In the genomic region with DNA sequence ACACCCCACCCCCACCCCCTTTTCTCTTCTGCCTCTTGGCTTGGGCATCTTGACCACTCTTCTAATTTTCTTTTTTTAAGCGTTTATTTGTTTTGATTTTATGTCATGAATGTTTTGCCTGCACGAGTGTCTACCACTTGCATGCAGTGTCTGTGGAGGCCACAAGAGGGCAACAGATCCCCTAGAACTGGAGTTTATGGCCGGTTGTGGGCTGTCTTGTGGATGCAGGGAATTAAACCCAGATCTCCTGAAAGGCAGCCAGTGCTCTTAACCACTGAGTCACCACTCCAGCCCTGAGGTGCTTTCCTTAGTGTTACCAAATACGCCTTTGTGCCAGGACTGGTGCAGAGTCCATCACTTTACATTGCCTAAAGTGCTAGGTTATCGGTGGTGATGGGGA, we compare ENCODE assay signal across 9 mouse cellular contexts. TPM values are rescaled to one million over a fixed set of nuclear protein-coding genes. Genes with fewer than 3 reads are reported as not detected.
A peak's percentile ranks its signal among the peaks of the same experiment; 100 is the strongest.
DNase-seq lines count a peak whose midpoint lies in the region; TF ChIP-seq lines count a peak whose summit lies in the region.
"Had no signal": no experiment of that assay in that cellular context is flagged by ENCODE, and none has a peak within 500 bp of the region (broad histone marks: within the 10 kb centered on the region; RNA-seq: fewer than 3 reads in every experiment).

No protein-coding gene starts in this region.

- peak; percentile 78 for TF ChIP-seq CTCF in heart, adult 2 months (IDR thresholded peaks at IDR 0.05)
- peak; percentile 58; the same call in 1 of the 2 replicates for TF ChIP-seq CTCF in testis, adult 2 months (IDR thresholded peaks at IDR 0.05; ENCODE audit: control insufficient read depth, insufficient read depth, insufficient replicate concordance, low read depth, low read length)
- TF ChIP-seq CTCF in lung, adult 2 months (IDR thresholded peaks at IDR 0.05; ENCODE audit: insufficient read depth, low read length), result peak; percentile 70

- no peak for TF ChIP-seq POLR2A in heart, adult 2 months (IDR thresholded peaks at IDR 0.05; ENCODE audit: insufficient read depth, low read depth, low read length)
- no peak for TF ChIP-seq POLR2A in testis, adult 2 months (IDR thresholded peaks at IDR 0.05; ENCODE audit: control insufficient read depth, low read depth, low read length)
- no peak for TF ChIP-seq POLR2A in lung, adult 2 months (IDR thresholded peaks at IDR 0.05; ENCODE audit: borderline replicate concordance, extremely low read depth, low read depth, low read length)

- H3K4me3 ChIP-seq in heart, adult 2 months, result no peak overlapping the region
- H3K4me3 ChIP-seq in testis, adult 2 months (ENCODE audit: control insufficient read depth, low read depth, low read length), result no peak overlapping the region
- H3K4me3 ChIP-seq in lung, adult 2 months (replicated peaks; ENCODE audit: extremely low read depth, low read depth, low read length), result no peak overlapping the region
- H3K4me3 ChIP-seq: neural tube, embryonic 13.5 days had no signal

- H3K9ac ChIP-seq in heart, adult 2 months (ENCODE audit: low read depth, low read length), result no peak overlapping the region
- H3K9ac ChIP-seq: neural tube, embryonic 13.5 days had no signal

- intact Hi-C loops in heart, adult 2 months (cut with DNase I), result loop anchor here (1.0 to 5.0 kb wide), 2 partner anchors 72 to 328 kb away; no protein-coding TSS in a partner anchor
- intact Hi-C loops in heart, postnatal 25 days (cut with DNase I), result loop anchor here (5.0 kb wide), 2 partner anchors 72 to 328 kb away; no protein-coding TSS in a partner anchor

- H3K36me3 ChIP-seq in heart, adult 2 months (ENCODE audit: control insufficient read depth, insufficient read depth, low read length), result no peaks in the 10 kb centered on the region
- H3K36me3 ChIP-seq in testis, adult 2 months (ENCODE audit: control insufficient read depth, insufficient read depth, low read length), result no peaks in the 10 kb centered on the region
- H3K36me3 ChIP-seq: neural tube, embryonic 13.5 days had no signal

- 72% methylated on average over 5 of the region's 5 CpGs for WGBS in heart, adult 2 months
- WGBS in lung, adult 2 months, result 59% methylated on average over 5 of the region's 5 CpGs

- no peak overlapping the region for H3K27ac ChIP-seq in heart, adult 2 months
- no peak overlapping the region for H3K27ac ChIP-seq in testis, adult 2 months (ENCODE audit: control insufficient read depth, insufficient read depth, low read depth, low read length)
- H3K27ac ChIP-seq: neural tube, embryonic 13.5 days had no signal

- no peaks in the 10 kb centered on the region for H3K4me1 ChIP-seq in heart, adult 2 months (ENCODE audit: control insufficient read depth, insufficient read depth, low read length)
- H3K4me1 ChIP-seq in testis, adult 2 months (ENCODE audit: control insufficient read depth, insufficient read depth, low read length), result no peaks in the 10 kb centered on the region
- no peaks in the 10 kb centered on the region for H3K4me1 ChIP-seq in lung, adult 2 months (ENCODE audit: control insufficient read depth, insufficient read depth, low read length)

- DNase-seq in heart, adult 2 months, result peak; percentile 38 to 61
- no peak for DNase-seq in heart, postnatal 25 days (ENCODE audit: low spot score)
- DNase-seq in testis, postnatal 14 days (ENCODE audit: low spot score), result no peak
- DNase-seq in cerebellum, postnatal 14 days, result peak; percentile 61 to 72
- DNase-seq in lung, adult 2 months, result peak; percentile 42
- peak; percentile 38 to 71 for DNase-seq in thymus, postnatal 10 days (ENCODE audit: low spot score in 2 of 2)
- DNase-seq in Muller cell, postnatal 12 days (ENCODE audit: inconsistent ontology term), result no peak

- H3K27me3 ChIP-seq in heart, adult 2 months (ENCODE audit: control insufficient read depth, insufficient read depth, low read length), result no peaks in the 10 kb centered on the region
- no peaks in the 10 kb centered on the region for H3K27me3 ChIP-seq in testis, adult 2 months (ENCODE audit: control insufficient read depth, insufficient read depth, low read length)
- H3K27me3 ChIP-seq: neural tube, embryonic 13.5 days had no signal

- no peaks in the 10 kb centered on the region for H3K79me2 ChIP-seq in heart, adult 2 months (replicated peaks; ENCODE audit: control insufficient read depth, insufficient read depth, low read length)

- TF ChIP-seq EP300 in heart, adult 2 months (IDR thresholded peaks at IDR 0.05; ENCODE audit: insufficient read depth, low read depth, low read length), result no peak

RNA-seq across cellular contexts. Expression of a gene that starts 39.8 kb away (rescaled TPM):
- 1 to 10 TPM; 1.9 to 2.5 TPM for total RNA-seq in heart, adult 2 months (2021)
- polyA plus RNA-seq in heart, adult 2 months (2012; rRNA removed), result 1.3 and 1.5 TPM in 2 replicates
- 1 to 10 TPM; 1.3 to 1.4 TPM for total RNA-seq in heart, postnatal 25 days (2021)
- 63.0 and 64.5 TPM in 2 replicates for polyA plus RNA-seq in testis, adult 2 months (2012; rRNA removed)
- polyA plus RNA-seq in lung, adult 2 months (2012; rRNA removed), result 8.6 and 10.7 TPM in 2 replicates

RNA-seq across cellular contexts. Expression of a gene that starts 52.2 kb away (rescaled TPM):
- total RNA-seq in heart, adult 2 months (2021), result 100 to 1,000 TPM in 1 of 2 experiments, 10 to 100 TPM in 1; 99.4 to 116 TPM
- polyA plus RNA-seq in heart, adult 2 months (2012; rRNA removed), result 58.5 and 61.6 TPM in 2 replicates
- total RNA-seq in heart, postnatal 25 days (2021), result 100 to 1,000 TPM; 147 to 154 TPM
- polyA plus RNA-seq in testis, adult 2 months (2012; rRNA removed), result 5.2 and 5.4 TPM in 2 replicates
- polyA plus RNA-seq in lung, adult 2 months (2012; rRNA removed), result 39.3 and 47.5 TPM in 2 replicates

Comparison
In these comparisons a context has a peak if more than half of its experiments do, and no peak if none do; other contexts are left out.
1. DNase-seq: peak in heart, adult 2 months (2 of 2), cerebellum, postnatal 14 days (2 of 2), lung, adult 2 months (single experiment) and thymus, postnatal 10 days (2 of 2); none in heart, postnatal 25 days (single experiment), testis, postnatal 14 days (single experiment) and Muller cell, postnatal 12 days (single experiment).
2. Peak in every context shown above with its lines, with median percentiles within 50 percentile points of each other: CTCF ChIP-seq.